Mouse (Mus musculus) gastrocnemius, postnatal 10 days (tissue): ENCODE data around the gene Tmub1. TPM values are rescaled to one million over a fixed set of nuclear protein-coding genes. Genes with fewer than 3 reads are reported as not detected.

ENCODE experiments used
- total RNA-seq, 2 experiments: library from RNA; stranded (reverse); gene quantifications; 2 replicates each; pipeline ENCODE4 v1.2.3; 2021

The Tmub1 gene
- total RNA-seq, 2 experiments from 2014 or later, result 9.0 to 9.9 TPM

Other genes starting within 250 kb of the Tmub1 start
- gene Kcnh2, start 96.2 kb downstream of the Tmub1 start, total RNA-seq, result 10 to 100 TPM in 1 of 2 experiments, 1 to 10 TPM in 1; 5.4 to 10.8 TPM
- gene Nos3, start 83.0 kb downstream of the Tmub1 start, total RNA-seq, result 10 to 100 TPM in 1 of 2 experiments, 1 to 10 TPM in 1; 7.7 to 11.2 TPM
- under 1 TPM; 0.23 to 0.26 TPM for gene Atg9b, start 55.7 kb downstream of the Tmub1 start, total RNA-seq
- gene Abcb8, start 54.2 kb downstream of the Tmub1 start, total RNA-seq, result 10 to 100 TPM; 35.9 to 45.5 TPM
- under 1 TPM; 0.12 to 0.36 TPM for gene Asic3, start 34.5 kb downstream of the Tmub1 start, total RNA-seq
- gene Cdk5, start 24.3 kb downstream of the Tmub1 start, total RNA-seq, result 10 to 100 TPM; 15.5 to 17.5 TPM
- gene Slc4a2, start 24.0 kb downstream of the Tmub1 start, total RNA-seq, result 10 to 100 TPM; 26.2 to 39.8 TPM
- 100 to 1,000 TPM; 124 to 142 TPM for gene Fastk, start 2.6 kb downstream of the Tmub1 start, total RNA-seq
- 10 to 100 TPM; 61.0 to 61.8 TPM for gene Agap3, start 4.3 kb upstream of the Tmub1 start, total RNA-seq
- not detected for gene Gbx1, start 79.3 kb upstream of the Tmub1 start, total RNA-seq
- gene Asb10, start 93.1 kb upstream of the Tmub1 start, total RNA-seq, result 10 to 100 TPM; 31.3 to 37.4 TPM
- not detected for gene 4931409K22Rik, start 109.0 kb upstream of the Tmub1 start, total RNA-seq
- gene Abcf2, start 129.6 kb upstream of the Tmub1 start, total RNA-seq, result 10 to 100 TPM; 66.4 to 74.0 TPM
- gene Chpf2, start 138.9 kb upstream of the Tmub1 start, total RNA-seq, result 10 to 100 TPM; 19.6 to 29.4 TPM
- gene Smarcd3, start 176.6 kb upstream of the Tmub1 start, total RNA-seq, result 100 to 1,000 TPM; 122 to 132 TPM
- gene Nub1, start 237.7 kb upstream of the Tmub1 start, total RNA-seq, result 10 to 100 TPM; 22.8 to 24.3 TPM